Mouse (Mus musculus) lung, postnatal 4 days (tissue): Measurements from ENCODE around the gene Vmn1r45.
"Not testable (repeated sequence)": the region's sequence is repeated elsewhere in the genome, so short reads cannot be mapped to it uniquely, and the experiment has no call there.

Experiments
- DNase-seq, 2 experiments: peaks; one replicate each; pipeline ENCODE4 v3.0.0; 2021

Gene Vmn1r45

DNA sequence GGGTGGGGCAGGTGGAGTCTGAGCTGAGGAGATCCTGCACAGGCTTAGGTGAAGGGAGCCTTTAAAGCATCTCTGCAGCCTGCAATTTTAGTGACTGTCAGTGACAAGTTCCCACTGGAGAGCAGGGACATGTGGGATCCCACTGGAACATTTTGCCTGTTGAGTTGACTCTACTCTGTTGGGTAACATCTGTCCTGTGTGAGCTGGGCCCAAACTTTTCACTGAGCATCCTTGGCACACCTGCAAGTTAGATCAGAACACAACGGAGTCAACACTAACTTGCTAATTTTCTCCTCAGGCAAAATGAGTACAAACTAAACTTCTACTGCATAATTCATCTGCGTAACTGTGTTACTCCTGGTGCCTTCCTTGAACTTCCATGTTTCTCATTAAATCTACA lies at the start of gene Vmn1r45:
Vmn1r45 (minus strand) TSS at position 101 of the 400 bp plus-strand sequence.
- DNase-seq: not testable (repeated sequence)

DNA sequence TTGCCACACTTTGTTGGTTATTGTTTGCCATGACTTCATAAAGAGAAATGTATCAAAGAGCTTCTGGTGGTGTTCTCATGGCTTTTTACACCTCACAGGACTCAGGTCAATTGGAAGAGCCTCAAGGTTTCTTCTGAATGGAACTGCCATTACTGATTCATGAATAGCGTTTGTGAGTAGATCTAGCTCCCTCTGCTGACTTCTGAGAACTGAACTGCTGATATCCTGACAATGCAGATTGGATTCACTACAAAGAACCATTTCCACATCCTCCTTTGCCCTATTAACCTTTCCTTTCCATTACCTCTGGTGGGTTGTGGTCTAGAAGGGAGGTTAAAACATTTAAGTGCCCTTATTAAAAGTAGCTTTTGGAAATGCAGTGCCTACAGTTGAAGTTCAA lies 45.6 kb upstream of the Vmn1r45 start:
- DNase-seq: no peak

DNA sequence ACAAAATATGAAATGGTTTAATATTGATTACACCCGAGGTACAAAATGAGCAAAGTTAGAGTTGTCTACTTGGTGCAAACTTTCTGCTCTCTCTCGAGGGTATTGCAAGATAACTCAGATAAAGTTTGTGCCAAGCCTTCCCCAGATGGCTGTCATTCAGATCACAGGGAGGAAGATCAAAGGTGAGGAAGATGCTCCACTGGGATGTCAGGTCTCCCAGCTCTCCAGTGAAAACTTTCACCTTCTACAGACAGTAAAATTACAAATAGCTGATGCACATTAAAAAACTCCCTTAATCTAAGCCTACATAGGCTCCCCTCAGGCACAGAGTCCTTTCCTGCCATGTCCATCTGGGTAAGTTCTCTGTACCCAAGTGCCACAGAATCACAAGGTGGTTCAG lies 28.6 kb upstream of the Vmn1r45 start, which contains the start of gene Vmn1r46:
Vmn1r46 (plus strand) TSS at position 301 of the 400 bp plus-strand sequence.
- no peak for DNase-seq

DNA sequence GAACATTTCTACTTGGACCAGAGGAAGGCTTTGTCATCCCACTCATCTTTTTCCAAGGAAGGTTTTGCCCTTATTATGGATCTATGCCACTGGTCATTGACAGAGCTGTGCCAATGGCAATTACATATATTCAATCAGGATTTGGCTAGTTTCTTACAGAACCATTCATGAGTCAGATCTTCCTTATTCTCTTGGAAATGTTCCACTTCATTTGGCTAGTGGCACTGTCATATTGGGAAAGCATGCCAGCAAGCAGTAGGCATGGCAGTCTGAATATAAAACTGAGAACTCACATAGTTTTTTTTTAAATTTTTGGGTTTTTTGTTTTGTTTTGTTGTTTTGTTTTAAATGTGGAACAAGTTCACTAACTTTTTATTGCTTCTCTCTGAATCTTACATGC lies 25.9 kb upstream of the Vmn1r45 start:
- no peak for DNase-seq

DNA sequence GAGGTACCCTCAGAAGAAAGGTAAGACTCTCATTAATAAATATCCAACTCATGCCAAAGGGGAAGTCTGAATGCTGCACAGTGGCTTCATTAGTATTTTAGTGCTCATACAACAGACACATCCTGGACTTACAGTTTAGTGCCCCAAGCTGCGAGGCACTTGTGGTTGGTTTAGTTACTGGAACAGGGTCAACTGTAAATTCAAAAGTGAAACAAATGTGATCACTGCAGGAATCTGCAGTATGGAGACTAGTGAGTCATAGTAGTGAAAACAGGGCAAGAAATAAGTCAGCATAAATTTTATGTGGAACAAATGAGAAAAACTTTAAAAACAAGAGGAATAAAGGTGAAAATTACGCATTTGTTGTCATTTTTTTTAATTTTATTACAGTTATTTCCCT lies 13.2 kb upstream of the Vmn1r45 start:
- DNase-seq: no peak

DNA sequence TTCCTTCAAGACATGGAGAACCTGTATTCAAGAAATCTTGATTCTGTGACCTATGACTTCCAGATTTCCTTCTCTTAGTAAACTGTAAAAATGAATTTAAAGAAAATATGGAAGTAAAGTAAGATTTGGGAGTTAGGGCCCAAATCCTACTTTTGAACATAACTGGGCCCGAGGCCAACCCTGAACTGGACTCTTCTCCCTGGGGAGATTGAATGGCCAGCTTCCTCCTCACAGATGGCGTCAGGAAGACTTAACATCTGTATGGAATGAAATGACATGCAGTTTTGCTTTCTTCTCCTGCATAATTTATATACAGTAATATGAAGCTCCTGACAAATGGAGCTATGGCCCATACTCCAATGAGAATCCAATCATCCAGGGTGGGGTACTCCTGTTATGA lies 528 bp upstream of the Vmn1r45 start:
- no peak for DNase-seq

DNA sequence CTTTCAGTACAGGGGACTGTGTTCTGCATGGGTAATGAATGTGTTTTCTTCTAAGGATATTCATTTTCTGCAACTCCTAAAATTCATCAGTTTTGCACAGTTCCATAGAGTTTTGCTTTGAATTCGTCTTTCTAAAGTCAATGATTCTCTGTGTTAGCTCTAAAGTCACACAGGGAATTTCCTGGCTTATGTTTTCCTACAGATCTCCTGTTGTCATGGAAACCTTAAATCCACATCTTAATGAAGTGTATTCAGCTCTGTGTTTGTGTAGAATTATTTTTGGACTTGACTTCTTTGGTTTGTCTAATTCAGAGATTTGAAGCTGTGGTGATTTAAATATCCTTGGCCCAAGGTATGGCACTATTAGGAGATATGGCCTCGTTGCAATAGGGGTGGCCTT lies 56.6 kb downstream of the Vmn1r45 start:
- no peak for DNase-seq

DNA sequence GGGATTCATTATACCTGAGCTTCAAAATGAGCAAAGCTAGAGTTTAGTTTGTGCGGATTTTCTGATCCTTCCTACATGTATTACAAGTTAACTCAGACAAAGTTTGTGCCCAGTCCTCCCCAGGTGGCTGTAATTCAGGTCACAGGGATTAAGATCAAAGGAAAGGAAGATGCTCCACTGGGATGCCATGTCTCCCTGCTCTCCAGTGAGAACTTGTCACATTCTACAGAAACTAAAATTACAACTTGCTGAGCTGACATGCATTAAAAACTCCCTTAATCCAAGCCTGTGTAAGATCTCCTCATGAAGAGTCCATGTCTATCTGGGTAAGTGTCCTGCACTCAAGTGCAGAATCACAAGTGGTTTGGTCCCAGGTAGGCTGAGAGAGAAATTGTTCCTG lies 57.0 kb downstream of the Vmn1r45 start, which contains the start of gene Vmn1r44:
Vmn1r44 (plus strand) TSS at position 301 of the 400 bp plus-strand sequence.
- no peak for DNase-seq
